In the genomic region with DNA sequence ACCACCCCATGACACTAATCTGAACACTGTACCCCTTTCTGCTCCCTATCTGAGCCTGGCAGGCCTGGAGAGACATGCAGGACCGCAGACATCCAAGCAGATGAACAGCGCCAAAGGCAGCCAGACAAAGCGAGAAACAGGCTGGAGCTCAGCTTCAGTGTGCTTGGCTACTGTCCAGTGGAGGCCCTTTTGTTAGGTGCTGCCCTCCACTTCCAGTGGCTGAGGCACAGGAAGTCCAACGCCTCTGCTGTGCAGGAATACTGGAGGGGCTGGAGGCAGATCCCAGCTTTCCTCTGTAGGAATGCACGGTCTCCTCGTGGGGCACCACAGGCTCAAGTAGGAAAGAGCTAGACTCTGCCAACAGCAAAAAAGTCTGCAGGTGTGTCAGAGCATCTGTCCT, we compare ENCODE assay signal across 13 mouse cellular contexts.
DNase-seq lines count a peak whose midpoint lies in the region; ATAC-seq and TF ChIP-seq lines count a peak whose summit lies in the region.
"Had no signal": no experiment of that assay in that cellular context is flagged by ENCODE, and none has a peak within 500 bp of the region (broad histone marks: within the 10 kb centered on the region; RNA-seq: fewer than 3 reads in every experiment).

No protein-coding gene starts in this region.

- peak; percentile 67 for DNase-seq in MN1 (ENCODE audit: low spot score)
- peak; percentile 63 for DNase-seq in cerebellum, adult 9-11 months
- peak; percentile 72 for DNase-seq in hindbrain, postnatal 0 days (ENCODE audit: low spot score)
- no peak for DNase-seq in gastrocnemius, postnatal 25 days
- no peak for DNase-seq in frontal cortex, postnatal 14 days (ENCODE audit: low spot score in 2 of 2)
- DNase-seq: lung, adult 18-20 months; thymus, postnatal 36 days had no signal

- peaks cover 45% of the 10 kb centered on the region for H3K4me1 ChIP-seq in forebrain, embryonic 13.5 days
- H3K4me1 ChIP-seq in forebrain, embryonic 15.5 days: peaks cover 36% of the 10 kb centered on the region
- peaks cover 21% of the 10 kb centered on the region for H3K4me1 ChIP-seq in hindbrain, postnatal 0 days (ENCODE audit: insufficient read depth, low read length)

- H3K9me3 ChIP-seq in forebrain, embryonic 13.5 days (replicated peaks): no peaks in the 10 kb centered on the region
- H3K9me3 ChIP-seq in forebrain, embryonic 15.5 days: no peaks in the 10 kb centered on the region
- H3K9me3 ChIP-seq in hindbrain, postnatal 0 days (ENCODE audit: low read length): no peaks in the 10 kb centered on the region

- H3K4me2 ChIP-seq in forebrain, embryonic 13.5 days: no peak overlapping the region
- H3K4me2 ChIP-seq in forebrain, embryonic 15.5 days (replicated peaks): no peak overlapping the region
- H3K4me2 ChIP-seq in hindbrain, postnatal 0 days (ENCODE audit: low read depth, low read length): no peak overlapping the region

- WGBS in forebrain, embryonic 13.5 days: 29% methylated on average over 6 of the region's 6 CpGs
- WGBS in forebrain, embryonic 15.5 days: 18% methylated on average over 6 of the region's 6 CpGs
- 38% methylated on average over 6 of the region's 6 CpGs for WGBS in hindbrain, postnatal 0 days

- TF ChIP-seq CTCF in hindbrain, postnatal 0 days (IDR thresholded peaks at IDR 0.05; ENCODE audit: low read depth): peak; percentile 15; the same call in 1 of the 2 replicates

- no peak overlapping the region for H3K4me3 ChIP-seq in forebrain, embryonic 13.5 days
- H3K4me3 ChIP-seq in forebrain, embryonic 15.5 days: no peak overlapping the region
- H3K4me3 ChIP-seq in hindbrain, postnatal 0 days (ENCODE audit: low read length): no peak overlapping the region
- H3K4me3 ChIP-seq: erythroblast, embryonic 14.5 days; myocyte had no signal

- peak overlapping the region; percentile 8; the same call in 1 of the 2 replicates for H3K9ac ChIP-seq in forebrain, embryonic 13.5 days
- no peak overlapping the region for H3K9ac ChIP-seq in forebrain, embryonic 15.5 days (replicated peaks)
- H3K9ac ChIP-seq in hindbrain, postnatal 0 days (replicated peaks; ENCODE audit: low read length): peak overlapping the region; percentile 30; the same call in 1 of the 2 replicates

- H3K36me3 ChIP-seq in forebrain, embryonic 13.5 days (ENCODE audit: poor library complexity, severe bottlenecking): no peaks in the 10 kb centered on the region
- H3K36me3 ChIP-seq in forebrain, embryonic 15.5 days: no peaks in the 10 kb centered on the region
- no peaks in the 10 kb centered on the region for H3K36me3 ChIP-seq in hindbrain, postnatal 0 days (ENCODE audit: insufficient read depth, low read length)

- no peak for ATAC-seq in forebrain, embryonic 13.5 days
- no peak; the same call in 1 of the 2 replicates for ATAC-seq in forebrain, embryonic 15.5 days (replicated peaks)
- peak; percentile 56; the same call in 1 of the 2 replicates for ATAC-seq in hindbrain, postnatal 0 days
- ATAC-seq in megakaryocyte progenitor cell, adult 5-6 weeks (replicated peaks; ENCODE audit: poor library complexity): no peak
- ATAC-seq: CD4-positive, CD25-positive, alpha-beta regulatory T cell, adult 4 months had no signal

- H3K27ac ChIP-seq in forebrain, embryonic 13.5 days: no peak overlapping the region
- H3K27ac ChIP-seq in forebrain, embryonic 15.5 days (replicated peaks): no peak overlapping the region
- H3K27ac ChIP-seq in hindbrain, postnatal 0 days: peak overlapping the region; percentile 36; the same call in 1 of the 2 replicates

- H3K27me3 ChIP-seq in forebrain, embryonic 13.5 days: peaks cover 93% of the 10 kb centered on the region
- peaks cover 53% of the 10 kb centered on the region for H3K27me3 ChIP-seq in forebrain, embryonic 15.5 days
- no peaks in the 10 kb centered on the region for H3K27me3 ChIP-seq in hindbrain, postnatal 0 days (ENCODE audit: insufficient read depth, low read length)

Comparison
In these comparisons a context has a peak if more than half of its experiments do, and no peak if none do; other contexts are left out.
1. DNase-seq: peak in MN1 (single experiment), cerebellum, adult 9-11 months (single experiment) and hindbrain, postnatal 0 days (single experiment); none in gastrocnemius, postnatal 25 days (single experiment) and frontal cortex, postnatal 14 days (0 of 2).